Mouse (Mus musculus): Measurements from ENCODE around the gene Rad9b.
A peak's percentile ranks its signal among the peaks of the same experiment; 100 is the strongest.

GRCm38 (mm10) chr5:122285029-122285766, 68.8 kb downstream of the Rad9b start:
- TF ChIP-seq CTCF (IDR thresholded peaks at IDR 0.05; ENCODE audit: borderline replicate concordance, insufficient read depth, low read depth, low read length) (no peak; the same call in 1 of the 2 replicates), POLR2A (IDR thresholded peaks at IDR 0.05; ENCODE audit: borderline replicate concordance, insufficient read depth, low read length) (0 out of 2 replicates have a peak, but pooled peaks have one; percentile 8)

All from cerebellum, adult 2 months (tissue).